Mouse (Mus musculus) neural tube, embryonic 11.5 days (tissue): ENCODE results near the gene Cma2. TPM values are rescaled to one million over a fixed set of nuclear protein-coding genes. Genes with fewer than 3 reads are reported as not detected.

Source experiments
- ATAC-seq: fragments of 200-750 bp; cut with Nextera tagmentation; 2 replicates; pipeline ENCODE4 v1.8.0; 2017; ENCODE audit warnings: moderate number of reproducible peaks, mild to moderate bottlenecking, moderate TSS enrichment, moderate library complexity; ENCODE audit not compliant: insufficient read depth, low FRiP score, low TSS enrichment
- DNase-seq: peaks from one replicate; pipeline ENCODE4 v3.0.0-alpha.2; 2015; ENCODE audit warnings: low spot score
- H3K27ac ChIP-seq: fragments of 300-500 bp; sonication (generic); 2 replicates; pipeline ENCODE4 v1.5.1; 2014; ENCODE audit warnings: low read depth, mild to moderate bottlenecking, low read length
- H3K27me3 ChIP-seq: fragments of 300-500 bp; sonication (generic); 2 replicates; pipeline ENCODE4 v1.6.1; 2014; ENCODE audit warnings: mild to moderate bottlenecking, low read length, mixed read lengths; ENCODE audit not compliant: control insufficient read depth, insufficient read depth
- H3K36me3 ChIP-seq: fragments of 300-500 bp; sonication (generic); 2 replicates; pipeline ENCODE4 v1.6.1; 2014; ENCODE audit warnings: mild to moderate bottlenecking, low read length, moderate library complexity, mixed read lengths; ENCODE audit not compliant: control insufficient read depth, insufficient read depth
- H3K4me1 ChIP-seq: fragments of 300-500 bp; sonication (generic); 2 replicates; pipeline ENCODE4 v1.6.1; 2014; ENCODE audit warnings: low read length, mixed read lengths; ENCODE audit not compliant: control insufficient read depth, insufficient read depth
- H3K4me2 ChIP-seq: fragments of 300-500 bp; sonication (generic); 2 replicates; pipeline ENCODE4 v1.6.1; 2014; ENCODE audit warnings: low read depth, mild to moderate bottlenecking, moderate library complexity
- H3K4me3 ChIP-seq: fragments of 300-500 bp; sonication (generic); 2 replicates; pipeline ENCODE4 v1.5.1; 2014; ENCODE audit warnings: low read depth, low read length
- H3K9ac ChIP-seq: fragments of 300-500 bp; sonication (generic); 2 replicates; pipeline ENCODE4 v1.6.1; 2014; ENCODE audit warnings: mild to moderate bottlenecking, low read length
- H3K9me3 ChIP-seq: fragments of 300-500 bp; sonication (generic); 2 replicates; pipeline ENCODE4 v1.6.1; 2016; ENCODE audit warnings: low read length; ENCODE audit not compliant: control insufficient read depth
- WGBS: fragments of 180-500 bp; shearing (Covaris S2); extraction: QIAGEN DNeasy Blood & Tissue Kit; methylation state at CpG from one replicate; pipeline ENCODE4 v1.1.7; 2014; 5-methylcytosine and 5-hydroxymethylcytosine counted together
- polyA plus RNA-seq: library from polyadenylated mRNA; unstranded; fragments of >200 nt; fragmentation: Nextera tagmentation; extraction: Ambion mirVana; gene quantifications from 2 replicates; pipeline ENCODE4 v1.2.1, GENCODE M21; 2014

The Cma2 gene
- polyA plus RNA-seq, result not detected in 2 replicates

- Histone ChIP-seq H3K27ac (no peak within 1 kb of the TSS), H3K9ac (no peak within 1 kb of the TSS), H3K4me3 (no peak within 1 kb of the TSS), H3K27me3 (no peaks in the 10 kb centered on the region), H3K36me3 (no peaks in the 10 kb centered on the region), H3K9me3 (no peaks in the 10 kb centered on the region), H3K4me1 (no peaks in the 10 kb centered on the region), H3K4me2 (no peak within 1 kb of the TSS)
- DNase-seq, result no peak
- ATAC-seq, result no peak
- WGBS, result 86% methylated on average over 6 of the region's 6 CpGs
These were observed at the start of gene Cma2 for GRCm38 (mm10) chr14:55950346-55951030. Cma2 (plus strand) TSS chr14:55950980.

DNA sequence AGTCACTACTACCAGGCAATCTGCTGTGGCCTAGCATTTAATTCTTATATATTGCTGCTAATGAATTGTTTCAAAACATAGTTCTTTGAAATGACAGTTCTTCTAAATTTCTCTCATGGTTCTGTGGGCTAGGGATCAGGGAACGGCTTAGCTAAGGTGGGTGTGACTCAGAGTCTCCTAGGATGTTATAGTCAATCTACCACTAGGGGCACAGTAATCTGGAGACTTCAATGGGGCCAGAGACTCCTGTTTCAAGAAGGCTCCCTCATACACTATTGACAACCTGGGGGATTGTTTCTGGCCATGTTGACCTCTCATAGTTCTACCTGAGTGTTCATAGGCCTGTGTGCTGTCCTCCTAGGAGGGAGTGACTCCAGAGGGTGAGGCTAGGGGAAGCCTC is 45.3 kb upstream of the Cma2 start:
- Histone ChIP-seq H3K9me3 (no peaks in the 10 kb centered on the region), H3K4me2 (no peak overlapping the region), H3K27ac (no peak overlapping the region), H3K4me1 (0 out of 2 replicates have a peak, but pooled peaks cover 3% of the 10 kb centered on the region), H3K9ac (no peak overlapping the region), H3K36me3 (no peaks in the 10 kb centered on the region), H3K27me3 (no peaks in the 10 kb centered on the region), H3K4me3 (no peak overlapping the region)
- WGBS, result 48% methylated on average over 1 of the region's 1 CpGs
- ATAC-seq, result no peak
- DNase-seq, result no peak

GRCm38 (mm10) chr14:55913406-55913805 is 37.4 kb upstream of the Cma2 start:
- Histone ChIP-seq H3K4me1 (no peaks in the 10 kb centered on the region), H3K27ac (no peak overlapping the region), H3K4me2 (no peak overlapping the region), H3K36me3 (no peaks in the 10 kb centered on the region), H3K4me3 (no peak overlapping the region), H3K9ac (no peak overlapping the region), H3K27me3 (no peaks in the 10 kb centered on the region), H3K9me3 (no peaks in the 10 kb centered on the region)
- DNase-seq (no peak), ATAC-seq (no peak)
- WGBS, result 45% methylated on average over 4 of the region's 4 CpGs

DNA sequence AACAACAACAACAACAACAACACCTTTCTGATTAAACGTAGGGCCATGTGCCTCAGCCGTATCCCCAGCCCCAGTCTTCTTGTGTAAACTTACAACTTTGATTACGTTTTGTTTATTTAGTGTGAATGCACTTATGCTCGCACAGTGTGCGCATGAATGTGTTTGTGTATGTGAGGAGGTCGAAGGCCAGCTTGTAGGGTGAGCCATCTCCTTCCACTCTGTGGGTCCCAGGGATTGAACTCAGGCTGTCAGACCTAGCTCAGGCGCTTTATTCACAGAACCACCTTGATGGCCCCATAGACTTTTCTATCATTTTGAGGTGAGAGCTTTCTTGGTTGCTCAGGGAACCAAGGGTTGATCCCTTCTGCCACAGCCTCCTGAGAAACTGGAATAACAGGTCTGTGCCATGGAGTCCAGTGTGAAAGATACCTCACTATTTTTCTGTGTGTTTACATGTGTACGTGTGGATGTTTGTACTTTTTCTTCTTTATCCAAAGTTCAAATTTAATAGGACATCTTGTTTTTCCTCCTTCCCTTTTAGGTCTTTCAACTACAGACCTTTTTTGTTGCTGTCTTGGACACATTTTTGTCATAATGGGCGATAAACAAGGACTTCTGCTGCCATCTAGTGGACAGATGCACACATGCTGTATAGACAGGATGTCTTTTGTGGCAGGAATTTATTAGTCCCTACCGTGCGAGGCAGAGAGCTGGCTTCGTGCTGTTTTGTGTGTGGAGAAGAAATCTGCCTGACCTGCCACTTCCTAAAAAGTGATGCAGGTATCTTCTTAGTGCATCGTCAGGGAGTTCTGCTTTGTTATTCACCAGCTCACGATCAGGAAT is 32.3 kb upstream of the Cma2 start:
- H3K27me3 ChIP-seq, result no peaks in the 10 kb centered on the region
- H3K36me3 ChIP-seq, result no peaks in the 10 kb centered on the region
- no peak overlapping the region for H3K9ac ChIP-seq
- ATAC-seq (peak; percentile 63), DNase-seq (peak; percentile 76)
- H3K4me3 ChIP-seq, result no peak overlapping the region
- no peak overlapping the region for H3K4me2 ChIP-seq
- no peaks in the 10 kb centered on the region for H3K9me3 ChIP-seq
- no peaks in the 10 kb centered on the region for H3K4me1 ChIP-seq
- no peak overlapping the region for H3K27ac ChIP-seq
- 42% methylated on average over 14 of the region's 14 CpGs for WGBS

DNA sequence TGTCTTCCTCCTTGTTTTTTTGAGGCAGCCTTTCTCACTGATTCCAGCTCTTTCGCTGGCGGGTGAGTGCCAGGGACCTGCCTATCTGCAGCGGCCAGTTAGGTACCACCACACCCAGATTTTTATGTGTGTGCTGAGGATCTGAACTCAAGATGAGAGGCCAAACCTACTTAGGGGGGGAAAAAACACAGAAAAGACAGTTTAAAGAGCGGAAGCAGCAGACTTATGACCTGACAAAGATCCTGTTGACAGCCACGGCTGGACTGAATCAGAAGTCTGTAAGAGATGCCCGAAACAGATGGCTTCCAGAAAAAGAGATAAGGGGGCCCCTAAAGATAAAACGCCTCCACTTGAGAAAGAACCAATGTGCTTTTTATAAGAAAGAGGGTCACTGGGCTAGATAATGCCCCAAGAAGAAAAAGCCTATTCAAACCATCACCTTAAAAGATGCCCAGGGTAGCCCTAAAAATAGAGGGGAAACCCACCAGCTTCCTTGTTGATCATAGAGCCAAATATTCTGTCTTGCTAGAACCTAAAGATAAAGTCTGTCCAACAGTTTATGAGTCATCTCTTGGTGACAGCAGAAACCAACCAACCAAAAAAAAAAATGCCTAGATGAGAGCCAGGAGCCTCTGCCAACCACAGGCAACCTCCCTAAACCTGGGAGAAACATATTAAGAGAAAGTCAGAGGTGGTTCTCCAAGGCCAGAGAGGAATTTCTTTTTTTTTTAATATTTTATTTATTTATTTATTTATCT is 28.1 kb upstream of the Cma2 start:
- Histone ChIP-seq H3K36me3 (no peaks in the 10 kb centered on the region), H3K27me3 (no peaks in the 10 kb centered on the region), H3K9ac (no peak overlapping the region), H3K9me3 (no peaks in the 10 kb centered on the region), H3K4me3 (no peak overlapping the region), H3K4me2 (no peak overlapping the region), H3K4me1 (no peaks in the 10 kb centered on the region), H3K27ac (no peak overlapping the region)
- ATAC-seq (no peak), DNase-seq (no peak)
- WGBS, result 76% methylated on average over 7 of the region's 7 CpGs

DNA sequence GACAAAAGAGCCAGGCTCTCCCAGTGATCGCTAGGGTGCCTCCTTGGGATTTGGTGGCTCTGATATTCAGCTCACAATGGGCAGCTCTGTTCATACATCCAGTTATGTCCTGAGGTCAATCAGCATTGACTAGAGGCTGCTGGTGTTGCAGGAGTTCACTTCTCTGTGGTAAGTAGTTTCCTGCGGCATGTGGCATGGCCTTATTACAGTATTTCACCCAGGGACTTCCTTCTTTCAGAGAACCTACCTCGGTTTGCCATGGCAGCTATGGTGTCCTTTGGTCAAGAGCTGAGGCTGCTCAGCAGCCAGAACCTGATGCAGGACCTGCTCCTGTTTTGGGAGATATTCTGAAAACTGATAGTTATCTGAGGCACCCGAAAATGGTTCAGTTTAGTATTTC is 23.9 kb upstream of the Cma2 start:
- ATAC-seq (no peak), DNase-seq (no peak)
- Histone ChIP-seq H3K9me3 (no peaks in the 10 kb centered on the region), H3K36me3 (no peaks in the 10 kb centered on the region), H3K9ac (no peak overlapping the region), H3K4me2 (no peak overlapping the region), H3K27ac (no peak overlapping the region), H3K4me1 (no peaks in the 10 kb centered on the region), H3K27me3 (no peaks in the 10 kb centered on the region), H3K4me3 (no peak overlapping the region)
- 86% methylated on average over 4 of the region's 4 CpGs for WGBS

DNA sequence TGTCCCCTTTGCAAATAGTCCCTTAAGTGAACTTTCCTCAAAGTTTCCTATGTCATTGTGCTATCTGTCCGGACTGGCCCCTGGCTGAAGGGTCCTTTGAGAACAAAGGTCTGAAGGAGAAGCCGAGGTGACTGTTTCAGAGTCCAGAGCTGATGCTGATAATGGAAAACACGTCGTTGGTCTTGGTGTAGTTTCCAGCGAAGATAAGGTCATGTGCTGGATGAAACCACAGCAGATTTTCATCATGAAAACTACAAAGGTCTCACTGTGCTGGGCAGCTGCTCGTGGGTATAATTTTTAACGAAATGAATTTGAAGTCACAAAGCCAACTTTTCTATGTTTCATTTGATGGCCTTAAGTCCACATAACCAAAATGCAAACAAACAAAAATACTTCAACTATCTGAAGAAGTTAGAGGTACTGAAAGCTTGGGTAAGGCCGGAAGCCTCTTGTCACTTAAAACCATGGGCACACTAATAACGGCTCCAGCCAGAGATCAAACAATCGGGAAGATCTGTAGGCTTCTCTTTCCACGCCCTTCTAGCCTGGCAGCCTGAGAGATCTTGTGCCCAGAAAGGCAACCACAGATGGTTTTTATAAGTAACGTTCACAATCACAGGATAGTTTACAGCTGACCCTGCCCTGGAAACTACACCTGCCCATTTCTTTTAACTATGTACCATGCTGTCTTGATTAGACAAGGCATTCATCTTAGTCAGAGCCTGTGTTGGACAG is 21.4 kb upstream of the Cma2 start:
- 77% methylated on average over 12 of the region's 12 CpGs for WGBS
- no peaks in the 10 kb centered on the region for H3K36me3 ChIP-seq
- H3K27ac ChIP-seq, result no peak overlapping the region
- H3K27me3 ChIP-seq, result no peaks in the 10 kb centered on the region
- no peak for ATAC-seq
- no peak for DNase-seq
- no peaks in the 10 kb centered on the region for H3K4me1 ChIP-seq
- H3K4me3 ChIP-seq, result no peak overlapping the region
- H3K9ac ChIP-seq, result no peak overlapping the region
- H3K4me2 ChIP-seq, result no peak overlapping the region
- no peaks in the 10 kb centered on the region for H3K9me3 ChIP-seq

DNA sequence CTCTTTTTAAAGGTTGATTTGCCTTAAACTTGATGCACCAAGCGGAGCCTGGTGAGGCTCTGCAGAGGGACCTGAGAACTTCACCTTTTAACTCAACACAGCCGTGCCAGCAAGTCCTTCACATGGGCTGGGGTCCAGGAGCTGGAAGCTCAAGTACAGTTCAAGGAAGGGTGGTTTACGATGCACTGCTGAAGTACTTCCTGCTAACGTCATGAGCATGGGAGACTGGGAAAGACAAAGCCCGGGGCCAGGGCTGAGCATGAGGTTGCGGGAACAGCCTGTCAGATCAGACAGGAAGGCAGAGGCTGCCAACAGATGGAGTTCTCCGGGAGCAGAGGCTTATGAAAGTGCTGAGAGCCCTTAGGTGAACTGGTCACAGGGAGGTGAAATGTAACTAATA is 17.2 kb upstream of the Cma2 start:
- WGBS, result 59% methylated on average over 7 of the region's 7 CpGs
- H3K4me2 ChIP-seq, result no peak overlapping the region
- no peak overlapping the region for H3K27ac ChIP-seq
- H3K4me3 ChIP-seq, result no peak overlapping the region
- no peaks in the 10 kb centered on the region for H3K4me1 ChIP-seq
- no peaks in the 10 kb centered on the region for H3K27me3 ChIP-seq
- ATAC-seq (no peak), DNase-seq (no peak)
- H3K9me3 ChIP-seq, result no peaks in the 10 kb centered on the region
- no peak overlapping the region for H3K9ac ChIP-seq
- H3K36me3 ChIP-seq, result no peaks in the 10 kb centered on the region
